Mouse (Mus musculus) ES-E14 (cell line): ENCODE measurements around the gene Ccpg1.

Source experiments
- HCFC1 ChIP-seq: IDR thresholded peaks from 2 replicates; pipeline ENCODE4 v1.6.1; 2012; ENCODE audit warnings: low read length, inconsistent platforms, borderline replicate concordance; ENCODE audit not compliant: insufficient read depth
- MAFK ChIP-seq: IDR thresholded peaks from 2 replicates; pipeline ENCODE4 v1.6.1; 2014; ENCODE audit warnings: mild to moderate bottlenecking, low read depth, low read length, inconsistent platforms; ENCODE audit not compliant: insufficient read depth

DNA sequence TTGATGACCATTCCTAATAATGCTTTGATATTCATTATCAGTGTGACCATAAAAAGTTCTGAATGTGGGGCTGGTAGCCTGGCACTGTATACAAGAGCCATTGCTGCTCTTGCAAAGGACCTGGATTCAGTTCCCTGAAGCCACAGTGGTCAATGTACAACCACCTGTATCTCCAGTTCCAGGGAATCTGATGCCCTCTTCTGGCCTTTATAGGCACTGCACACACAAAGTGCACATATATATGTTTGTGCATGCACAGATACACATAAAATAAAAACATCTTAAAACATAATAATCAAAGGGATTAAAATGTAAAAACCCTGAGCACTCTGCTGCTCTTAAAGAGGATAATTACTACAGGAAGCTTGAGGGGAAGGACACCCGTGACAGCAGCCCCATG lies 38.2 kb upstream of the Ccpg1 start:
- no peak for TF ChIP-seq HCFC1
- no peak for TF ChIP-seq MAFK
